Mouse (Mus musculus) embryonic fibroblast, embryonic 13.5 days (primary cell): Measurements from ENCODE around the gene Ank3. TPM values are rescaled to one million over a fixed set of nuclear protein-coding genes. Genes with fewer than 3 reads are reported as not detected.

Source experiments
- H3K27ac ChIP-seq: 2 replicates; pipeline ENCODE4 v1.5.1; 2012; ENCODE audit warnings: low read length, control low read depth, inconsistent platforms; ENCODE audit not compliant: insufficient read depth
- H3K4me1 ChIP-seq: 2 replicates; pipeline ENCODE4 v1.6.1; 2011; ENCODE audit warnings: low read length; ENCODE audit not compliant: control insufficient read depth, insufficient read depth
- H3K4me3 ChIP-seq: 2 replicates; pipeline ENCODE4 v1.5.1; 2011; ENCODE audit warnings: mild to moderate bottlenecking, control low read depth, low read length; ENCODE audit not compliant: insufficient read depth
- CTCF ChIP-seq: IDR thresholded peaks from 2 replicates; pipeline ENCODE4 v1.5.1; 2011; ENCODE audit warnings: mild to moderate bottlenecking, control low read depth, low read length, moderate library complexity, borderline replicate concordance; ENCODE audit not compliant: insufficient read depth
- POLR2A ChIP-seq: IDR thresholded peaks from 2 replicates; pipeline ENCODE4 v1.6.1; 2011; ENCODE audit warnings: low read depth, mild to moderate bottlenecking, control low read depth, low read length, moderate library complexity
- polyA plus RNA-seq: library from polyadenylated mRNA; stranded (reverse); fragments of >200 nt; gene quantifications from 2 replicates; pipeline ENCODE4 v1.2.4, GENCODE M21; 2011; ENCODE audit warnings: low read depth; ENCODE audit not compliant: missing spikeins, insufficient read length

Gene Ank3
- polyA plus RNA-seq, 1 experiment, result 21.6 TPM

- no peak overlapping the region for H3K4me3 ChIP-seq
- H3K27ac ChIP-seq, result no peak overlapping the region
- H3K4me1 ChIP-seq, result no peaks in the 10 kb centered on the region
- TF ChIP-seq CTCF (no peak), POLR2A (no peak)
Measured at GRCm38 (mm10) chr10:69919746-69920145, 521.2 kb downstream of the Ank3 start.

- 0 out of 2 replicates have a peak, but pooled peaks cover 2% of the 10 kb centered on the region for H3K4me1 ChIP-seq
- no peak for TF ChIP-seq CTCF
- no peak for TF ChIP-seq POLR2A
- H3K4me3 ChIP-seq, result no peak overlapping the region
- no peak overlapping the region for H3K27ac ChIP-seq
Measured at GRCm38 (mm10) chr10:69922076-69922475, 523.5 kb downstream of the Ank3 start.

GRCm38 (mm10) chr10:69923801-69924200 is 525.2 kb downstream of the Ank3 start:
- H3K27ac ChIP-seq, result no peak overlapping the region
- peaks cover 2% of the 10 kb centered on the region; the same call in 1 of the 2 replicates for H3K4me1 ChIP-seq
- H3K4me3 ChIP-seq, result no peak overlapping the region
- TF ChIP-seq POLR2A (no peak), CTCF (no peak)

- peaks cover 2% of the 10 kb centered on the region; the same call in 1 of the 2 replicates for H3K4me1 ChIP-seq
- H3K4me3 ChIP-seq, result no peak overlapping the region
- H3K27ac ChIP-seq, result no peak overlapping the region
- TF ChIP-seq POLR2A, result no peak
- no peak for TF ChIP-seq CTCF
Measured at GRCm38 (mm10) chr10:69924321-69924720, 525.7 kb downstream of the Ank3 start.

GRCm38 (mm10) chr10:69924845-69925244 is 526.3 kb downstream of the Ank3 start:
- no peak overlapping the region for H3K4me3 ChIP-seq
- H3K27ac ChIP-seq, result no peak overlapping the region
- no peak for TF ChIP-seq CTCF
- TF ChIP-seq POLR2A, result no peak
- H3K4me1 ChIP-seq, result peaks cover 2% of the 10 kb centered on the region; the same call in 1 of the 2 replicates

- H3K4me3 ChIP-seq, result no peak overlapping the region; the same call in 1 of the 2 replicates
- H3K27ac ChIP-seq, result no peak overlapping the region
- TF ChIP-seq CTCF (no peak), POLR2A (no peak)
Measured at GRCm38 (mm10) chr10:69925285-69926157, 526.9 kb downstream of the Ank3 start.

GRCm38 (mm10) chr10:69926158-69926882 is 527.7 kb downstream of the Ank3 start:
- no peak for TF ChIP-seq POLR2A
- no peak for TF ChIP-seq CTCF
- Histone ChIP-seq H3K4me1 (peaks cover 2% of the 10 kb centered on the region; the same call in 1 of the 2 replicates), H3K4me3 (no peak overlapping the region; the same call in 1 of the 2 replicates), H3K27ac (no peak overlapping the region)

More at GRCm38 (mm10) chr10:69925285-69926157, 526.9 kb downstream of the Ank3 start:
- H3K4me1 ChIP-seq, result peaks cover 2% of the 10 kb centered on the region; the same call in 1 of the 2 replicates

- peaks cover 2% of the 10 kb centered on the region; the same call in 1 of the 2 replicates for H3K4me1 ChIP-seq
- TF ChIP-seq POLR2A (no peak), CTCF (no peak)
- H3K27ac ChIP-seq, result no peak overlapping the region
- no peak overlapping the region for H3K4me3 ChIP-seq
Measured at GRCm38 (mm10) chr10:69927012-69927411, 528.4 kb downstream of the Ank3 start.

GRCm38 (mm10) chr10:69928358-69928757 is 529.8 kb downstream of the Ank3 start:
- peaks cover 2% of the 10 kb centered on the region; the same call in 1 of the 2 replicates for H3K4me1 ChIP-seq
- no peak overlapping the region for H3K4me3 ChIP-seq
- H3K27ac ChIP-seq, result no peak overlapping the region
- no peak for TF ChIP-seq POLR2A
- no peak for TF ChIP-seq CTCF
